Mouse (Mus musculus): ENCODE measurements around the gene Glis2.

- no peak for TF ChIP-seq CTCF (IDR thresholded peaks at IDR 0.05; ENCODE audit: control insufficient read depth, insufficient read depth, insufficient replicate concordance, low read depth, low read length)
- no peak for TF ChIP-seq POLR2A (IDR thresholded peaks at IDR 0.05; ENCODE audit: control insufficient read depth, low read depth, low read length)
These were observed 54.0 kb downstream of the Glis2 start for GRCm38 (mm10) chr16:4648416-4649023.

Measured in testis, adult 2 months (tissue).